ENCODE assay signal across 26 mouse cellular contexts in the genomic region with DNA sequence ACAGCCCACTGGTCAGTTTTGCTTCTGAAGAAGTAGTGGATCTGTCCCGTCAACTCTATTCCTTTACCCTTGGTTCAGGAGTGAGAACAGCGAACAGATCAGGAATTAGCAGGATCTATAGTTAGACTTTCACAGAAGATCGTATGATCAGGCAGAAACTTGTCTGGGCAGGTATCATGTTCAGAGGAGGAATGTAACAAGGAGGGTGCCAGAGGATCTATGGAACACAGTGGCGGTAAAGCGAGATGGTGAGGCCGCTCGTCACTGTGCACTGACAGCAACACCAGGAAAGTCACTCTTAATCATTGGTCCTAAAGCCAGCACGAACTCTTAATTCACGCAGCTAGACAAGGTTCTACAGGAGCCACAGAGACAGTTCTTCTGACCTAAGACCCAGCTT. TPM values are rescaled to one million over a fixed set of nuclear protein-coding genes. Genes with fewer than 3 reads are reported as not detected.
DNase-seq lines count a peak whose midpoint lies in the region; ATAC-seq and TF ChIP-seq lines count a peak whose summit lies in the region.
"Had no signal": no experiment of that assay in that cellular context is flagged by ENCODE, and none has a peak within 500 bp of the region (broad histone marks: within the 10 kb centered on the region; RNA-seq: fewer than 3 reads in every experiment).

No protein-coding gene starts in this region.

- peaks cover 9% of the 10 kb centered on the region; the same call in 1 of the 2 replicates for H3K4me1 ChIP-seq in hindbrain, embryonic 14.5 days (replicated peaks; ENCODE audit: control insufficient read depth, insufficient read depth, low read length)

- no peaks in the 10 kb centered on the region for H3K9me3 ChIP-seq in hindbrain, embryonic 14.5 days (ENCODE audit: control insufficient read depth, low read length)
- H3K9me3 ChIP-seq: embryonic facial prominence, embryonic 13.5 days; hindbrain, embryonic 10.5 days; hindbrain, embryonic 13.5 days had no signal

- WGBS in hindbrain, embryonic 14.5 days: 95% methylated on average over 9 of the region's 9 CpGs

- no peak overlapping the region for H3K4me2 ChIP-seq in hindbrain, embryonic 14.5 days (replicated peaks)
- H3K4me2 ChIP-seq: embryonic facial prominence, embryonic 13.5 days; heart, embryonic 11.5 days; hindbrain, embryonic 13.5 days had no signal

- H3K9ac ChIP-seq in hindbrain, embryonic 14.5 days: no peak overlapping the region
- H3K9ac ChIP-seq: embryonic facial prominence, embryonic 13.5 days; forebrain, postnatal 0 days; hindbrain, embryonic 13.5 days had no signal

- no peaks in the 10 kb centered on the region for H3K27me3 ChIP-seq in hindbrain, embryonic 14.5 days (ENCODE audit: control insufficient read depth, insufficient read depth, low read length)
- H3K27me3 ChIP-seq: embryonic facial prominence, embryonic 13.5 days; hindbrain, embryonic 13.5 days had no signal

- H3K36me3 ChIP-seq in hindbrain, embryonic 14.5 days (replicated peaks; ENCODE audit: control insufficient read depth, insufficient read depth): no peaks in the 10 kb centered on the region
- H3K36me3 ChIP-seq: embryonic facial prominence, embryonic 13.5 days; hindbrain, embryonic 10.5 days; hindbrain, embryonic 13.5 days had no signal

- intact Hi-C loops in gastrocnemius, adult 2 months (cut with DNase I): loop anchor here (2.0 kb wide), 1 partner anchor 47 kb away; the partner anchor contains the start of gene Erbin
- intact Hi-C loops in gastrocnemius, postnatal 36 days (cut with DNase I): no loop called here

- no peak for ATAC-seq in frontal cortex, adult (ENCODE audit: low TSS enrichment)
- no peak for ATAC-seq in hindbrain, embryonic 14.5 days (ENCODE audit: low FRiP score)
- ATAC-seq: activated CD4-positive, CD25-positive, alpha-beta regulatory T cell, adult 4 months; forebrain, embryonic 14.5 days; forebrain, postnatal 0 days; hindbrain, postnatal 0 days; inflammation-experienced regulatory T-cells, adult 6 months; intestine, embryonic 16.5 days had no signal

- peak overlapping the region; percentile 51; the same call in 1 of the 2 replicates for H3K27ac ChIP-seq in gastrocnemius, adult 2 months
- H3K27ac ChIP-seq in hindbrain, embryonic 14.5 days: no peak overlapping the region
- H3K27ac ChIP-seq: embryonic facial prominence, embryonic 13.5 days; hindbrain, embryonic 10.5 days; hindbrain, embryonic 13.5 days; hindbrain, postnatal 0 days had no signal

- no peak for TF ChIP-seq CTCF in gastrocnemius, adult 2 months (IDR thresholded peaks at IDR 0.05)

- no peak overlapping the region for H3K4me3 ChIP-seq in gastrocnemius, adult 2 months
- H3K4me3 ChIP-seq in hindbrain, embryonic 14.5 days (replicated peaks; ENCODE audit: low read length): no peak overlapping the region
- H3K4me3 ChIP-seq: embryonic facial prominence, embryonic 13.5 days; hindbrain, embryonic 10.5 days; hindbrain, embryonic 13.5 days had no signal

- DNase-seq in embryo, embryonic 10 days (ENCODE audit: low spot score): peak; percentile 20
- no peak for DNase-seq in embryo, embryonic 11 days
- DNase-seq in gastrocnemius, adult 2 months: no peak
- no peak for DNase-seq in gastrocnemius, postnatal 36 days
- DNase-seq in urinary bladder, postnatal 14 days (ENCODE audit: low spot score): peak; percentile 36
- DNase-seq in urinary bladder, adult 18-20 months (ENCODE audit: low spot score in 2 of 2): no peak
- no peak for DNase-seq in hindbrain, embryonic 14.5 days (ENCODE audit: low spot score)
- DNase-seq: adrenal gland, adult 8-10 months; adrenal gland, postnatal 25 days; cerebellum, adult 11-12 months; cerebellum, adult 8-10 months; cerebellum, postnatal 10 days; cerebellum, postnatal 36 days; forebrain, postnatal 0 days; gastrocnemius, postnatal 14 days; heart, postnatal 36 days had no signal

RNA-seq across cellular contexts. Expression of gene Erbin, which starts 47.7 kb away (rescaled TPM):
- total RNA-seq in gastrocnemius, adult 2 months (2021): 10 to 100 TPM; 40.6 to 45.3 TPM
- 10 to 100 TPM; 34.7 to 40.1 TPM for total RNA-seq in gastrocnemius, postnatal 36 days (2021)
- polyA plus RNA-seq in hindbrain, embryonic 14.5 days (2014; fragmentation: Nextera tagmentation; extraction: Ambion mirVana): 15.0 and 16.5 TPM in 2 replicates

Comparison
In these comparisons a context has a peak if more than half of its experiments do, and no peak if none do; other contexts are left out.
1. DNase-seq: peak in embryo, embryonic 10 days (single experiment) and urinary bladder, postnatal 14 days (single experiment); none in embryo, embryonic 11 days (single experiment), gastrocnemius, adult 2 months (single experiment), gastrocnemius, postnatal 36 days (0 of 2), urinary bladder, adult 18-20 months (0 of 2) and hindbrain, embryonic 14.5 days (single experiment).